Mouse (Mus musculus): Measurements from ENCODE around the gene Cers3.

DNA sequence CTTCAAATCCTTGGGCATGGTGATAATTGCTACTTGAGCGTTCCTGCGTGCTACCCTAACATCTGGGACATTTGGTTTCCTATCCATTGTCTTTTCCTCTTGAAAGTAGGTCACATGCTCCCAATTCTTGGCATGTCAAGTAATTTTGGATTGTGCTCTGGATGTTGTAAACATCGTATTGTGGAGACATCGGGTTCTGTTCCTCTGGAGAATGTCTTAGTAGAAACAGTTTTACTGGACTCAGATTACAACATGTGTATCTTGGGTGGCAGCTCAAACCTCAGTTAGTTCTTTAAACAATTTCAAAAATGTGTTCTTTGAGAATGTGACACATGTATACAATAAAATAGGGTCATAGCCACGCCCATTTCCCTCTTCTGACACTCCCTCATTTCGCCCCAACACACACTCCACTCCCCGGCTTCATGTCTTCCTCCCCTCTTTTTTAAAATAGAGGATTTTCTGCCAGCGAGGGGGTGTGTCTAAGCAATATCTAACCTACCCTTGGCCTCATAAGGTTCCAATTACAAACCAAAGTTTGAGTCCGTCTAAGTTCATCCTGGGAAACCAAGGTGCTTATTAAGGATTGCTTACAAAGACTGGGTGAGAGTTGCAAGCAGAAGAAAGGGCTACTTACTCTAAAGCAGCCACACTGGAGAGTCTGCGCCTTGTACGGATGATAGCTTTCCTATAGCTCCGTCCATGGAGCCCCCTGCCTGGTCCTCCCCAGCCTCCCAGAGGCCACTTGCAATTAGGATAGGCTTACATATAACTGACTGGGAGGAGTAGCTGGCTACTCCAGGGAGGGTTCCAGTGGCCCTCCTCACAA lies 115.2 kb downstream of the Cers3 start:
- no peak for TF ChIP-seq POLR2A (IDR thresholded peaks at IDR 0.05; ENCODE audit: extremely low read depth, insufficient read depth, low read length)
- no peak for TF ChIP-seq CTCF (IDR thresholded peaks at IDR 0.05; ENCODE audit: low read depth, low read length)

Data from liver, adult 2 months (tissue).